Mouse (Mus musculus): Measurements from ENCODE around the gene 4930432M17Rik. TPM values are rescaled to one million over a fixed set of nuclear protein-coding genes. Genes with fewer than 3 reads are reported as not detected.

The 4930432M17Rik gene
- polyA plus RNA-seq, 1 experiment = not detected

DNA sequence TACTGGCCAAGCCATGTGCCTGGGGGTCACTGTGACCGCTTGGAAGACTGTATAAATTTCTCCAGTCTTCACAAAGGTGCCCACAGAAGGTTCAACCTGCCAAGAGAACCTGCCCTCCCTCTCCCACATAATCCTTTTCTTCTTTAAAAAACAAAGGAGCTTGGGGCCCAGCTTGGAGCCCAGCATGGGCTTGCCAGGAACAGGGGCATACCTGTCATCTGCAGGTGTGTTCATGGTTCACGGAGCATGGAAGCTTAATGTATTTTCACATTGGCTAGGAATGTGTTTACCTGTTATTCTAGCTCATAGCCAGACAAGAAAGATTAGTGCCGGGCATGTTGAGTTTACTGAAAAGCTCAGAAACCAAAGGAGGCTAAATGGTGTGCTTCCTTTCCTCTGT is 32.3 kb upstream of the 4930432M17Rik start:
- Histone ChIP-seq H3K4me3 (replicated peaks) (no peak overlapping the region), H3K9me3 (ENCODE audit: control insufficient read depth, low read length) (no peaks in the 10 kb centered on the region), H3K36me3 (ENCODE audit: control insufficient read depth) (no peaks in the 10 kb centered on the region), H3K27me3 (ENCODE audit: control insufficient read depth) (no peaks in the 10 kb centered on the region), H3K4me1 (ENCODE audit: control insufficient read depth) (no peaks in the 10 kb centered on the region)
- TF ChIP-seq TAL1 (IDR thresholded peaks at IDR 0.05; ENCODE audit: low read length) (no peak), GATA1 (IDR thresholded peaks at IDR 0.05; ENCODE audit: low read length) (no peak)

DNA sequence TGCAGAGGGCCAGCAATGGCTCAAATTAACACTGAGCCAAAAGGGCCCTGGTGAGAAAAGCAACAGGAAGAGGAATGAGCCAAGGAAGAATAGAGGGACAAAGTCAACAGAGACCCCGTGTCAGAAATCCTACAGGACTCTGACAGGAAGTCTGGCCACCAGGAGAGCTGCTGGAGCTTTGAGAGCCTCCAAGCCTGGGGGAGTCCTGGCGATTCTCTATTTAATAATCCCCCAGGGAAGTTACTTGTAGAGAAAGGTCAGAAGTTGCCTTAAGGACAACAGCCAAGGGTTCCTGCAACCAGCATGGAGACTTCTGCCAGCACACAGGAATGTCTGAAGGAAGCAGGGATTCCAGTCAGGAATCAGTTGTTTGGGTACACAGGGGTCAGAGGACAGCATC is 30.0 kb upstream of the 4930432M17Rik start:
- H3K27me3 ChIP-seq (ENCODE audit: control insufficient read depth) = no peaks in the 10 kb centered on the region
- no peaks in the 10 kb centered on the region for H3K9me3 ChIP-seq (ENCODE audit: control insufficient read depth, low read length)
- H3K4me1 ChIP-seq (ENCODE audit: control insufficient read depth) = no peaks in the 10 kb centered on the region
- TF ChIP-seq TAL1 (IDR thresholded peaks at IDR 0.05; ENCODE audit: low read length) (no peak), GATA1 (IDR thresholded peaks at IDR 0.05; ENCODE audit: low read length) (no peak)
- no peak overlapping the region for H3K4me3 ChIP-seq (replicated peaks)
- H3K36me3 ChIP-seq (ENCODE audit: control insufficient read depth) = no peaks in the 10 kb centered on the region

DNA sequence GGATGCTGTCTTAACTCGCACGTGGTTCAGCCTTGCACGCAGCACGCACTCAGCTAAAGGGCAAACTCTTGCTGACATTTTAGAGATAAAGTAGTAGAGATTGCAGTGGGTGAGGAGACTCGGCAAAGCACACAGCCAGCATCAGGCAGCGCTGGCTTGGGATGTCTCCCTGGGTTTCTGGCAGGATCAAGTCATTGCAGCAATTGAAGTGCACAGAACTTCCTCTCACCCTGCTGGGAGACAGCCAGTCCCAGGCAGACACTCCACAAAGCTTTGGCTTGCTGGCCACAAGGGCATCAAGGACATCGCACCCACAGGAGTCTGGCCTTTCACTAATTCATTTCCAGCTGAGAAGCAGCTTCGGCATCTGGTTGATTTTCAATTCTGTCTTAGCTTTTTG is 27.3 kb upstream of the 4930432M17Rik start:
- Histone ChIP-seq H3K27me3 (ENCODE audit: control insufficient read depth) (no peaks in the 10 kb centered on the region), H3K4me3 (replicated peaks) (no peak overlapping the region), H3K4me1 (ENCODE audit: control insufficient read depth) (no peaks in the 10 kb centered on the region), H3K9me3 (ENCODE audit: control insufficient read depth, low read length) (no peaks in the 10 kb centered on the region), H3K36me3 (ENCODE audit: control insufficient read depth) (no peaks in the 10 kb centered on the region)
- no peak for TF ChIP-seq GATA1 (IDR thresholded peaks at IDR 0.05; ENCODE audit: low read length)
- no peak for TF ChIP-seq TAL1 (IDR thresholded peaks at IDR 0.05; ENCODE audit: low read length)

DNA sequence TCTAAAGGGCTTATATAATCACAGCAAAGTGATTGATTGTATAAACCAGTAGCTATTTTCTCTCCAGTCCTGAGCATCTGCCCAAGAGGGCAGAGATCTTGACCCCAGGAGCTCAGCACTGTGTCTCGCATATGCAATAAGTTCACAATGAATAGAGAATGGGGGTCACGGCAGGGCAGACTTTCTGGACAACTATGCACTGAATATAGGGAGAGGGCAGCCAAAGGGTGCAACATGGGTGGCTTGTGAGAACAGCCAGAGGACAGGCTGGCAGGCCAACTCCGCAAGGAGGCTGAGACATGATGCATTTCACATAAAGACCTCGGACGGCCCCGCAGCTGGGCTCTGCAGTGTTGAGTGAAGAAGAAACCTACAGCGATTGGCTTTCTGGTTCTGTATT is 25.1 kb upstream of the 4930432M17Rik start:
- no peaks in the 10 kb centered on the region for H3K4me1 ChIP-seq (ENCODE audit: control insufficient read depth)
- no peaks in the 10 kb centered on the region for H3K36me3 ChIP-seq (ENCODE audit: control insufficient read depth)
- TF ChIP-seq TAL1 (IDR thresholded peaks at IDR 0.05; ENCODE audit: low read length) (no peak), GATA1 (IDR thresholded peaks at IDR 0.05; ENCODE audit: low read length) (no peak)
- no peaks in the 10 kb centered on the region for H3K27me3 ChIP-seq (ENCODE audit: control insufficient read depth)
- no peak overlapping the region for H3K4me3 ChIP-seq (replicated peaks)
- no peaks in the 10 kb centered on the region for H3K9me3 ChIP-seq (ENCODE audit: control insufficient read depth, low read length)

DNA sequence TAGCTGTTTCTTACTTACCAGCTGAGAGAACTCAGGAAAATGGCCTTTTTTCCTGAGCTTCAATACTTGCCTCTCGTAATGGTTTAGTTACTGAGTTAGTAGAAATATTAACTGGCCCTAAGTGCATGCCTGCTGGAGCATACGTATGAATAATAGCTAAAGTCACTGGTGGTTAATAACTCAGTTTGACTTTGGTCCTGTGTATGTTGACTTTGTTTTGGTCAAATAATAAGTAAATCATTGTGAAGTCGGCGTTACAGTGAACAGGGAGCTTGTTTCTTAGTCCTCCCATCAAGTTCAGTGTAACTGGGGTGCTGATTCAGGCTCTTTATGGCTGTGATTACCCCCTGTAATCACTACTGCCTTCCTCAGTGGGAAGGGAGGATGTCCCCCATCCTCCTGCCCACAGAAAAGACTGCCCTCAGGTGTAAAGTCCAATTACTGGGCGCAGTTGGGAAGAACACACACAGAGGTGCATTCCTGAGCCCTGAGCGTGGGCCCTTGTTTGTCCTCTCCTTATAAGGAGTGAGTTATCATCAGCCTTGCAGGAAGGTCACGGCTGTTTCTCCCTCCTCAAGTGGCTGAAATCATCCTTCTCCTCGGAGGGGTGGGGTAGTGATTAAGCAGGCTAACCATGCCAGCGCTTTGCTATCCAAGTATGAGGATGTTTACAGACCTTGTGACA is 24.1 kb upstream of the 4930432M17Rik start:
- H3K4me3 ChIP-seq (replicated peaks) = no peak overlapping the region
- H3K27me3 ChIP-seq (ENCODE audit: control insufficient read depth) = no peaks in the 10 kb centered on the region
- H3K9me3 ChIP-seq (ENCODE audit: control insufficient read depth, low read length) = no peaks in the 10 kb centered on the region
- H3K4me1 ChIP-seq (ENCODE audit: control insufficient read depth) = no peaks in the 10 kb centered on the region
- TF ChIP-seq GATA1 (IDR thresholded peaks at IDR 0.05; ENCODE audit: low read length) (no peak), TAL1 (IDR thresholded peaks at IDR 0.05; ENCODE audit: low read length) (no peak)
- no peaks in the 10 kb centered on the region for H3K36me3 ChIP-seq (ENCODE audit: control insufficient read depth)

DNA sequence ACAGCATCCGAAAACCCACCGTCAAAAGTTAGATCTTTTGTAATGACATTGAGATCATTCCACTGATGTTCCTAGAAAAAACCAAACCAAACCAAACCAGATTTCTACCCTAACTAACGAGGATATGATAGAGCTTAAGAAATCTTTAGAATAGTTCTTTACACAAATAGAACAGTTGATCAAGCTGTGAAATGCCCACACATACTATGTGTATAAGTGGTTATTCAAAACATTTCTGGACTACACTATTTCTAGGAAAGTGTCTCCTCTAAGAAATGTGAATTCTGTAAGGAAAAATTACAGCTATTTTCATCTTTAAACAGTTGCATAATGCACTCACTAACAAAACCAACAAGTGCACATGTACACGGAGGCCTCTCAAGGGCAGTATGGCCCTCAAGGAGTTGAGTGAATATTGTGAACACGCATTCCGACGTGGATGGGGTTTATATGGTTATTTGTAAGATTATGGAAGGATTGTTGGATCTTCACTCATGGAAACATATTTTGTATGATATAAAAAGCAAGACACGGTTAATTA is 22.3 kb upstream of the 4930432M17Rik start:
- TF ChIP-seq TAL1 (IDR thresholded peaks at IDR 0.05; ENCODE audit: low read length) = no peak
- TF ChIP-seq GATA1 (IDR thresholded peaks at IDR 0.05; ENCODE audit: low read length) = no peak
- Histone ChIP-seq H3K27me3 (ENCODE audit: control insufficient read depth) (no peaks in the 10 kb centered on the region), H3K9me3 (ENCODE audit: control insufficient read depth, low read length) (no peaks in the 10 kb centered on the region), H3K36me3 (ENCODE audit: control insufficient read depth) (no peaks in the 10 kb centered on the region), H3K4me3 (replicated peaks) (no peak overlapping the region), H3K4me1 (ENCODE audit: control insufficient read depth) (no peaks in the 10 kb centered on the region)

DNA sequence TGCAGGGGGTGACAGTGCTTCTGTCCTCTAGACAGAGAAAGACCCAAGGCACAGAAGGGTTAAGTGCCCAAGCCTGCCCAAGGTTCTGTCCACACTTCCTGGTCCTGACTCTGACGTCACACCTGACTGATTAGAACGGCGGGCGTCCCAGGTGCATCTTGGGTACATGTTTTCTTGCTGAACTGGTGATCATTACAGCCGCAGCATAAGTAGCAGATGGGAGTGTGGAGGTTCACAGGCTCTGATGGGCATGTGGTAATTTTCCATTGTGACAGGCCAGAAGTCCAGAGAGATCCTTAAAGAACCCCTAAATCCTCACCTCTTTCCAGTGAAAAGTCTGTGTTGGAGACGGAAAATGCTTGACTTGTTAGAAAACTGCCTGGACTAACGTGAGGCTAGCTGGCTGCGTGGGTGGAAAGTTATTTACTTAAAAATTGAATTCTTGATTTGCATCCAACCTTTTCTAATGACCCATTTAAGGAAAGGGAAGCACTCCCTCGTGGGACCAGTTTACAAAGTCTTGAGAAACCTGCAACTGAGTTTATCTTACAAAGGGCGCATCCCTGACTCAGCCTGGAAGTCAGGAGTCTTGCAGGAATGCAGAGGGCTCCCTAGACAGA is 20.4 kb upstream of the 4930432M17Rik start:
- H3K36me3 ChIP-seq (ENCODE audit: control insufficient read depth) = no peaks in the 10 kb centered on the region
- TF ChIP-seq TAL1 (IDR thresholded peaks at IDR 0.05; ENCODE audit: low read length) (no peak), GATA1 (IDR thresholded peaks at IDR 0.05; ENCODE audit: low read length) (no peak)
- no peaks in the 10 kb centered on the region for H3K9me3 ChIP-seq (ENCODE audit: control insufficient read depth, low read length)

DNA sequence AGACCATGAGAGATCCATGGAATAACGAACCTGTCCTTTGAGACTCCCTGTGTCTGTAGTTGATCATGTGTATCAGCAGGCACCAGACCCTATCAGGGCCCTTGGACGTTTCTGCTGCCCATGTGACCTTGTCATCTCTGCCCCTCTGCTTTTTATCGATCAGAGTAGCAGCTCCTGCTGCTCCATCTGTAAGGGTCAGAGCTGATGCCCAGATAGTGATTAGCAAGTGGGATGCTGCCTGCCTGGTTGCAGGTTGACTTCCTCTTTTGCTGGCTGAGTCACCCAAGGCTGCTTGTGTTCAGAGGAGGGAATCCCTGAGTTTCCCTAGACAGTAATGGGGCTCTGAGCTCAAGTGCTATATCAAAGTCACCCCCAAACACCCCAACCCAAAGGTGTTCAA is 18.9 kb upstream of the 4930432M17Rik start:
- H3K9me3 ChIP-seq (ENCODE audit: control insufficient read depth, low read length) = no peaks in the 10 kb centered on the region
- no peaks in the 10 kb centered on the region for H3K36me3 ChIP-seq (ENCODE audit: control insufficient read depth)
- H3K27me3 ChIP-seq (ENCODE audit: control insufficient read depth) = no peaks in the 10 kb centered on the region
- H3K4me3 ChIP-seq (replicated peaks) = no peak overlapping the region
- H3K4me1 ChIP-seq (ENCODE audit: control insufficient read depth) = no peaks in the 10 kb centered on the region
- no peak for TF ChIP-seq TAL1 (IDR thresholded peaks at IDR 0.05; ENCODE audit: low read length)
- no peak for TF ChIP-seq GATA1 (IDR thresholded peaks at IDR 0.05; ENCODE audit: low read length)

More for the DNA sequence above, 20.4 kb upstream of the 4930432M17Rik start:
- H3K4me3 ChIP-seq (replicated peaks) = no peak overlapping the region
- no peaks in the 10 kb centered on the region for H3K27me3 ChIP-seq (ENCODE audit: control insufficient read depth)
- no peaks in the 10 kb centered on the region for H3K4me1 ChIP-seq (ENCODE audit: control insufficient read depth)

DNA sequence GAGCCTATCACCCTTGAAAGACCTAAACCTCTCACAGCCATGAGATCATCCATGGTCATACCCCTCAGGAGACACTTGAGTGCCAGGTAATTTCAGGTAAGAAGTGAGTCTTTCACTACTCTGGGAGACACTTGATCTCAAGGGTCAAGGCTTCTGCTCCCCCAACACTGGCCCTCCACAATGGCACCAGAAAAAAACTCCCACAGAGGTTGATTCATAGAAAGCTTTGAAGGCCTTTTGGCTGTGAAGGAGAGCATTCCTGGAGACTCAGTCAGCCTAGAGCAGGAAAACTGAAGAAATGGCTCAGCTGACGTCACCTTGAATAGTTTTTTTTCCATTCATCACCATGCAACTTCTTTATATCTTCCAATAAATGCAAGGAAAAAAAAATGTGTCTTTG is 18.4 kb upstream of the 4930432M17Rik start:
- TF ChIP-seq GATA1 (IDR thresholded peaks at IDR 0.05; ENCODE audit: low read length) (no peak), TAL1 (IDR thresholded peaks at IDR 0.05; ENCODE audit: low read length) (no peak)
- no peaks in the 10 kb centered on the region for H3K9me3 ChIP-seq (ENCODE audit: control insufficient read depth, low read length)
- H3K36me3 ChIP-seq (ENCODE audit: control insufficient read depth) = no peaks in the 10 kb centered on the region
- no peak overlapping the region for H3K4me3 ChIP-seq (replicated peaks)
- no peaks in the 10 kb centered on the region for H3K4me1 ChIP-seq (ENCODE audit: control insufficient read depth)
- H3K27me3 ChIP-seq (ENCODE audit: control insufficient read depth) = no peaks in the 10 kb centered on the region

Measured in erythroblast, embryonic 14.5 days (primary cell).